Mouse (Mus musculus) midbrain, embryonic 13.5 days (tissue): ENCODE results near the gene Pax3. TPM values are rescaled to one million over a fixed set of nuclear protein-coding genes. Genes with fewer than 3 reads are reported as not detected.

Experiments
- ATAC-seq: fragments of 200-750 bp; cut with Nextera tagmentation; 2 replicates; pipeline ENCODE4 v1.8.0; 2017; ENCODE audit warnings: mild to moderate bottlenecking, moderate TSS enrichment, moderate library complexity
- H3K27ac ChIP-seq: fragments of 300-500 bp; sonication (generic); 2 replicates; pipeline ENCODE4 v1.5.1; 2015; ENCODE audit warnings: inconsistent platforms, mild to moderate bottlenecking, moderate library complexity
- H3K27me3 ChIP-seq: fragments of 300-500 bp; sonication (generic); 2 replicates; pipeline ENCODE4 v1.6.1; 2015; ENCODE audit warnings: mild to moderate bottlenecking, inconsistent platforms
- H3K36me3 ChIP-seq: fragments of 300-500 bp; sonication (generic); 2 replicates; pipeline ENCODE4 v1.6.1; 2015; ENCODE audit warnings: mild to moderate bottlenecking, inconsistent platforms
- H3K4me1 ChIP-seq: fragments of 300-500 bp; sonication (generic); replicated peaks from 2 replicates; pipeline ENCODE4 v1.6.1; 2015; ENCODE audit warnings: inconsistent platforms
- H3K4me2 ChIP-seq: fragments of 300-500 bp; sonication (generic); replicated peaks from 2 replicates; pipeline ENCODE4 v1.6.1; 2015; ENCODE audit warnings: moderate library complexity, mild to moderate bottlenecking, inconsistent platforms
- H3K4me3 ChIP-seq: fragments of 300-500 bp; sonication (generic); replicated peaks from 2 replicates; pipeline ENCODE4 v1.5.1; 2015; ENCODE audit warnings: mild to moderate bottlenecking, inconsistent platforms
- H3K9ac ChIP-seq: fragments of 300-500 bp; sonication (generic); replicated peaks from 2 replicates; pipeline ENCODE4 v1.6.1; 2015; ENCODE audit warnings: mild to moderate bottlenecking, inconsistent platforms
- H3K9me3 ChIP-seq: fragments of 300-500 bp; sonication (generic); 2 replicates; pipeline ENCODE4 v1.6.1; 2016; ENCODE audit warnings: mild to moderate bottlenecking, inconsistent platforms
- WGBS: fragments of 180-500 bp; shearing (Covaris S2); methylation state at CpG from one replicate; pipeline ENCODE4 v1.1.7; 2015; 5-methylcytosine and 5-hydroxymethylcytosine counted together
- polyA plus RNA-seq: library from polyadenylated mRNA; unstranded; fragments of >200 nt; fragmentation: Nextera tagmentation; extraction: Ambion mirVana; gene quantifications from 2 replicates; pipeline ENCODE4 v1.2.1, GENCODE M21; 2015

The Pax3 gene
- 30.4 and 35.6 TPM in 2 replicates for polyA plus RNA-seq

DNA sequence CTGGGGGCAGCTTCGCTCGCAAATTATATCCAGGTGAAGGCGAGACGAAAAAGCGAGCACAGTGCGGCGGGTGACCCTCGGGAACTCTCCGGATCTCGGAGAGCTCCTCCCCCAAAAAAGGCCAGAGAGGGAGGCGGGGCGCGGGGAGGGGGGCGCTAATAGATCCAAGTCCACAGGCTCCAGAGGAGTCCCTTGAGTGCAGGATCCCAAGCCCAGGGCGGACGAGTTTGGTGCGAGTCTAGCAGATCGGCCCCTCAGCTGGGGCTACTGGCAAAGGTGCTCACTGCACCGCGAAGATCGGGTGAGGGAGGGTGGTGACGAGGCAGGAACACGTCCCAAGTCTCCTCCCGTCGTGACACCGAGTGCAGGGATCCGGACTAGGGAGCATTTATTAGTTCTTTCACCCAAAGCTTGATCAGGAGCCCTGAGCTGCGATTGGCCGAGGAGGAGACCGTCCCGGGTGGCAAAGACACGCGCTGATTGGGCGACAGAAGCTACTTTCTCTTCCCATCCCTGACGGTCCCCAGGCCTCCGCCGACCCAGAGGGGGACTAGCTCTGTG, at the start of gene Pax3:
Gene Pax3, minus strand, starts transcription at position 384 of the 561 bp plus-strand sequence.
- Histone ChIP-seq H3K27ac (peak within 1 kb of the TSS; percentile 84), H3K9me3 (no peaks in the 10 kb centered on the region), H3K27me3 (peaks cover 83% of the 10 kb centered on the region), H3K9ac (peak within 1 kb of the TSS; percentile 78), H3K4me2 (peak within 1 kb of the TSS; percentile 75), H3K4me3 (peak within 1 kb of the TSS; percentile 58), H3K4me1 (peaks cover 44% of the 10 kb centered on the region), H3K36me3 (no peaks in the 10 kb centered on the region)
- under 1% methylated on average over 37 of the region's 37 CpGs for WGBS
- peak; percentile 84 for ATAC-seq

GRCm38 (mm10) chr1:78234306-78234705, 37.4 kb upstream of the Pax3 start:
- Histone ChIP-seq H3K9ac (no peak overlapping the region), H3K36me3 (no peaks in the 10 kb centered on the region), H3K4me1 (no peaks in the 10 kb centered on the region), H3K4me3 (no peak overlapping the region), H3K4me2 (no peak overlapping the region), H3K27me3 (peaks cover 3% of the 10 kb centered on the region; the same call in 1 of the 2 replicates), H3K9me3 (no peaks in the 10 kb centered on the region), H3K27ac (no peak overlapping the region)
- no peak for ATAC-seq
- 89% methylated on average over 5 of the region's 5 CpGs for WGBS

DNA sequence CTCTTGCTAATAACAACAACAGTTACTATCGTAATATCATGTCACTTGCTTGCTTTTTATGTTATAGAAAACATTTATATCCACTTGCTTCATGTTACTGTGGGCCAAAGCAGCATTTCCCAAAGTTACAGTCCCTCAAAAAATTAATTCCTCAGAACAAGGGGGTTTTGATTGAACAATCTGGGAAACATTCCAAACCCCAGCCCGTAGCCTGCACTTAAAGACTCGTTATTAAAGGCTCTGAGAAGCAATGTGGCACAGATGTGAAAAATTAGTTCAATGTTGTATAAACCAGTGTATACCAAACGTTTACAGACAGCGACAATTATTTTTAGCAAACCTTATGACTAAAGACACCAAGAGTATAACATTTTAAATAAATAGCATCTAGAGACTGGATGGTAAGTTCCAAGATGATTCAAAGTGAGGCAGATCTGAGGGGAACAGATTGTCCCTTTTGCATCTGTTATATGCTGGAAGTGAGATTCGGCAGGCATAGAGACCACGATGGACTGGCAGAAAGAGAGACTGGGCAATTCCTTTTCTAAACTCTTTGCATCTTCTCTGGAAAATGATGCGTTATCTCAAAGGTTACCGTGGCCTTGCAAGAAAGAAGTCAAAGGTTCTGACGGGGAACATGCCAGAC, 35.1 kb upstream of the Pax3 start:
- H3K4me3 ChIP-seq, result no peak overlapping the region
- H3K4me2 ChIP-seq, result no peak overlapping the region
- 84% methylated on average over 10 of the region's 10 CpGs for WGBS
- ATAC-seq, result no peak
- H3K27me3 ChIP-seq, result no peaks in the 10 kb centered on the region
- H3K9me3 ChIP-seq, result no peaks in the 10 kb centered on the region
- no peak overlapping the region for H3K9ac ChIP-seq
- no peak overlapping the region for H3K27ac ChIP-seq
- H3K36me3 ChIP-seq, result no peaks in the 10 kb centered on the region
- H3K4me1 ChIP-seq, result no peaks in the 10 kb centered on the region

DNA sequence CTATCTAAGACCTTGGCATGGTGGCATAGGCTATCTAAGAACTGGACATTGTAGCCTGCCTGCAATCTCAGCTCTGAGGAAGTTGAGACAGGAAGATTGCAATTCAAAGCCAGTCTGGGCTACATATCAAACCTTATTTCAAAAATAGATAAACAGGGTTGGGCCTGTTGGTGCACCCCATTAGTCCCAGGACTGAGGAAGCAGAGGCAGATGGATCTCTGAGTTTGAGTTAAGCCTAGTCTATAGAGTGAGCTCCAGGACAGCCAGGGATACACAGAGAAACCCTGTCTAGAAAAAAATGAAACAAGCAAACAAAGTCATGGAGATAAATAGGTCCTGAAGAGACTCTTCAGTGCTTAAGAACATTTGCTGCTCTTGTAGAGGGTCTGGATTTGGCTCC, 32.9 kb upstream of the Pax3 start:
- no peak overlapping the region for H3K4me3 ChIP-seq
- no peak overlapping the region for H3K4me2 ChIP-seq
- no peak for ATAC-seq
- no peak overlapping the region for H3K27ac ChIP-seq
- H3K36me3 ChIP-seq, result no peaks in the 10 kb centered on the region
- no peaks in the 10 kb centered on the region for H3K9me3 ChIP-seq
- H3K9ac ChIP-seq, result no peak overlapping the region
- no peaks in the 10 kb centered on the region for H3K27me3 ChIP-seq
- H3K4me1 ChIP-seq, result no peaks in the 10 kb centered on the region

- Histone ChIP-seq H3K27ac (no peak overlapping the region), H3K4me2 (no peak overlapping the region), H3K9me3 (no peaks in the 10 kb centered on the region), H3K27me3 (no peaks in the 10 kb centered on the region), H3K4me3 (no peak overlapping the region), H3K9ac (no peak overlapping the region), H3K36me3 (no peaks in the 10 kb centered on the region), H3K4me1 (no peaks in the 10 kb centered on the region)
- WGBS, result 71% methylated on average over 5 of the region's 5 CpGs
- ATAC-seq, result no peak
Measured at GRCm38 (mm10) chr1:78228771-78229170, 31.8 kb upstream of the Pax3 start.

GRCm38 (mm10) chr1:78218057-78218780, 21.3 kb upstream of the Pax3 start:
- peaks cover 86% of the 10 kb centered on the region for H3K27me3 ChIP-seq
- peak overlapping the region; percentile 69 for H3K9ac ChIP-seq
- peak; percentile 16; the same call in 1 of the 2 replicates for ATAC-seq
- H3K4me2 ChIP-seq, result peak overlapping the region; percentile 91
- peaks cover 30% of the 10 kb centered on the region for H3K4me1 ChIP-seq
- H3K9me3 ChIP-seq, result no peaks in the 10 kb centered on the region
- H3K36me3 ChIP-seq, result no peaks in the 10 kb centered on the region
- peak overlapping the region; percentile 63 for H3K4me3 ChIP-seq
- WGBS, result 3% methylated on average over 19 of the region's 19 CpGs
- no peak overlapping the region for H3K27ac ChIP-seq

- no peaks in the 10 kb centered on the region for H3K36me3 ChIP-seq
- H3K27me3 ChIP-seq, result peaks cover 94% of the 10 kb centered on the region
- H3K4me2 ChIP-seq, result peak overlapping the region; percentile 91
- peak overlapping the region; percentile 63 for H3K4me3 ChIP-seq
- no peak overlapping the region for H3K27ac ChIP-seq
- peak overlapping the region; percentile 69 for H3K9ac ChIP-seq
- ATAC-seq, result peak; percentile 83
- H3K9me3 ChIP-seq, result no peaks in the 10 kb centered on the region
- peaks cover 30% of the 10 kb centered on the region for H3K4me1 ChIP-seq
- WGBS, result under 1% methylated on average over 74 of the region's 79 CpGs
Measured at GRCm38 (mm10) chr1:78217151-78218034, 20.5 kb upstream of the Pax3 start.

GRCm38 (mm10) chr1:78216509-78217141, 19.7 kb upstream of the Pax3 start:
- peak; percentile 78 for ATAC-seq
- under 1% methylated on average over 78 of the region's 79 CpGs for WGBS

GRCm38 (mm10) chr1:78215749-78216508, 19.0 kb upstream of the Pax3 start:
- Histone ChIP-seq H3K9ac (peak overlapping the region; percentile 69; the same call in 1 of the 2 replicates), H3K27me3 (peaks cover 98% of the 10 kb centered on the region), H3K4me3 (peak overlapping the region; percentile 63), H3K36me3 (no peaks in the 10 kb centered on the region), H3K4me1 (peaks cover 34% of the 10 kb centered on the region), H3K27ac (no peak overlapping the region), H3K9me3 (no peaks in the 10 kb centered on the region), H3K4me2 (peak overlapping the region; percentile 91)
- peak; percentile 73 for ATAC-seq
- WGBS, result under 1% methylated on average over 36 of the region's 36 CpGs

More at GRCm38 (mm10) chr1:78216509-78217141, 19.7 kb upstream of the Pax3 start:
- Histone ChIP-seq H3K27ac (no peak overlapping the region), H3K4me3 (peak overlapping the region; percentile 63), H3K9me3 (no peaks in the 10 kb centered on the region), H3K4me1 (peaks cover 30% of the 10 kb centered on the region), H3K36me3 (no peaks in the 10 kb centered on the region), H3K27me3 (peaks cover 98% of the 10 kb centered on the region), H3K9ac (peak overlapping the region; percentile 69), H3K4me2 (peak overlapping the region; percentile 91)

- ATAC-seq, result no peak
- H3K36me3 ChIP-seq, result no peaks in the 10 kb centered on the region
- 0 out of 2 replicates have a peak overlapping the region, but pooled peaks have one; percentile 13 for H3K4me2 ChIP-seq
- H3K27ac ChIP-seq, result no peak overlapping the region
- WGBS, result under 1% methylated on average over 5 of the region's 5 CpGs
- H3K27me3 ChIP-seq, result peaks cover 97% of the 10 kb centered on the region
- H3K9ac ChIP-seq, result no peak overlapping the region
- H3K4me1 ChIP-seq, result peaks cover 11% of the 10 kb centered on the region
- H3K4me3 ChIP-seq, result no peak overlapping the region
- no peaks in the 10 kb centered on the region for H3K9me3 ChIP-seq
Measured at GRCm38 (mm10) chr1:78211041-78211440, 14.1 kb upstream of the Pax3 start.
